Mouse (Mus musculus): ENCODE measurements at regions not wholly inside any gene's neighbourhood (a gene's known extent, or its start where the extent isn't known, plus 50 kb on each side); places are given as distances from the start of the nearest gene placed in this dataset.
A peak's percentile ranks its signal among the peaks of the same experiment; 100 is the strongest.

DNA sequence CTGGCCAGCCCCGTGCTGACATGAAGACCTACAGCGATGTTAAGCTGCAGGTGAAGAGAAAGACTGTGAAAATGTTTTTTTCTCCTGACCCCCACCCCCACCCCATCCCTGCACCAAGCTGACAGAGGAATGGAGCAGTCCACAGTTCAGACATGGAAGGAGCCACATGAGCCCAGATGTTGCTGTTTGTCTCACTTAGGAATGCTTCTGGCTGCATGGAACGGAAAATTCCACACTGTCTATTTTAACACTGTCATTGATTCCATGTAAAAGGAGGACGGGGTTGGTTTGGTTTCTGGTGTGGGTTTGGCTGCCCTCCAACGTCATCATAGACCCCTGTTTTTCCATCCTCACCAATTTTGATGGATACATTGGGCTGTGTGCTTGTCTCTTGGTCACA is 179.3 kb downstream of the Gpat3 start:
- no peaks in the 10 kb centered on the region for H3K4me1 ChIP-seq (ENCODE audit: control insufficient read depth, insufficient read depth, low read length)
- 80% methylated on average over 5 of the region's 5 CpGs for WGBS
- H3K27me3 ChIP-seq (ENCODE audit: control insufficient read depth, insufficient read depth, low read length) = peaks cover 6% of the 10 kb centered on the region
- no peak for ATAC-seq (ENCODE audit: low read depth)
- no peak overlapping the region for H3K4me3 ChIP-seq (ENCODE audit: low read depth, low read length)
- H3K9ac ChIP-seq (replicated peaks; ENCODE audit: low read depth, low read length) = no peak overlapping the region
- no peak overlapping the region for H3K4me2 ChIP-seq (ENCODE audit: low read depth, low read length)
- H3K36me3 ChIP-seq (ENCODE audit: control insufficient read depth, insufficient read depth, low read length) = no peaks in the 10 kb centered on the region
- no peaks in the 10 kb centered on the region for H3K9me3 ChIP-seq (ENCODE audit: control insufficient read depth, low read length)
- H3K27ac ChIP-seq (ENCODE audit: low read depth, low read length) = no peak overlapping the region

DNA sequence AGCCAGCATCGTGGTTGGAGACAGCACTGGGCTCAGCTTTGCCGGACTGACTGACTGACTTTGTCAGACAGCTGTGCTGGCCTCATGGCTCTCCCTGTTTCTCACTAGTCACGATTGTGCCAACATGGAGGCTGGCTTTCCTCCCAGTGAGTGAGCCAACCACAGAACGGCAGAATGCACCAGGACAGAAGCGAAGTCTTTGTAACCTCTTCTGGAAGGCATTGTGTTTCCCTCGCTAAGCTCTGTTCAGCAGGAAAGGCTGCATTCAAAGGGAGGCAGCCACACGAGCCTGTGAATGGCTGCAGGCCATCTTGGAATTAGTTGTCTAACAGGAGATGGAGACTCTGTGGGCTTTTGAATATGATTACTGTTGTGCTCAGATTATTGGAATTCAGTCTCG is 178.3 kb downstream of the Gpat3 start:
- ATAC-seq (ENCODE audit: low read depth) = no peak

DNA sequence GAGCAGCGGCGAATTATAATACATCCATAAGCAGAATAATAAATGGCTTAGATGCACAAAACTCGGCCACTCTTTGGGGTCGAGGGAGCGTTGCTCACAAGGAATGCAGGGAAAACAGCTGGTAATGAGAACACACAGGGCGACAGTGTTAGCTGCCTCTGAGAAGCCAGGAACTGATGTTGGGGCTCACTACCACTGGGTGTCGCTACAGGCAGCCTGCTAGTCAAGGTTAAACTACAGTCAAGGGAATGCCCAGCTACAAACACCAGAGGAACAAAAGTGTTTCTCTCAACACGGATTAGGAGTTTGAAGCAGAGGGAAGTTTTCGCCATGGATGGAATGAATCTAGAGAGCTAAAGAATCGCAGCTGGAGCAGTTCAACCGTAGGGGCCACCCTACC is 175.3 kb downstream of the Gpat3 start:
- WGBS = 8% methylated on average over 11 of the region's 11 CpGs
- Histone ChIP-seq H3K27ac (ENCODE audit: low read depth, low read length) (no peak overlapping the region), H3K9me3 (ENCODE audit: control insufficient read depth, low read length) (no peaks in the 10 kb centered on the region), H3K27me3 (ENCODE audit: control insufficient read depth, insufficient read depth, low read length) (peaks cover 6% of the 10 kb centered on the region), H3K4me3 (ENCODE audit: low read depth, low read length) (no peak overlapping the region), H3K4me2 (ENCODE audit: low read depth, low read length) (no peak overlapping the region), H3K36me3 (ENCODE audit: control insufficient read depth, insufficient read depth, low read length) (no peaks in the 10 kb centered on the region), H3K4me1 (ENCODE audit: control insufficient read depth, insufficient read depth, low read length) (no peaks in the 10 kb centered on the region), H3K9ac (replicated peaks; ENCODE audit: low read depth, low read length) (no peak overlapping the region)
- peak; percentile 82 for ATAC-seq (ENCODE audit: low read depth)

More for the DNA sequence above, 178.3 kb downstream of the Gpat3 start:
- no peak overlapping the region for H3K27ac ChIP-seq (ENCODE audit: low read depth, low read length)
- H3K9me3 ChIP-seq (ENCODE audit: control insufficient read depth, low read length) = no peaks in the 10 kb centered on the region
- no peaks in the 10 kb centered on the region for H3K4me1 ChIP-seq (ENCODE audit: control insufficient read depth, insufficient read depth, low read length)
- no peak overlapping the region for H3K4me3 ChIP-seq (ENCODE audit: low read depth, low read length)
- WGBS = 51% methylated on average over 8 of the region's 8 CpGs
- peaks cover 6% of the 10 kb centered on the region for H3K27me3 ChIP-seq (ENCODE audit: control insufficient read depth, insufficient read depth, low read length)
- no peak overlapping the region for H3K9ac ChIP-seq (replicated peaks; ENCODE audit: low read depth, low read length)
- no peak overlapping the region for H3K4me2 ChIP-seq (ENCODE audit: low read depth, low read length)
- no peaks in the 10 kb centered on the region for H3K36me3 ChIP-seq (ENCODE audit: control insufficient read depth, insufficient read depth, low read length)

DNA sequence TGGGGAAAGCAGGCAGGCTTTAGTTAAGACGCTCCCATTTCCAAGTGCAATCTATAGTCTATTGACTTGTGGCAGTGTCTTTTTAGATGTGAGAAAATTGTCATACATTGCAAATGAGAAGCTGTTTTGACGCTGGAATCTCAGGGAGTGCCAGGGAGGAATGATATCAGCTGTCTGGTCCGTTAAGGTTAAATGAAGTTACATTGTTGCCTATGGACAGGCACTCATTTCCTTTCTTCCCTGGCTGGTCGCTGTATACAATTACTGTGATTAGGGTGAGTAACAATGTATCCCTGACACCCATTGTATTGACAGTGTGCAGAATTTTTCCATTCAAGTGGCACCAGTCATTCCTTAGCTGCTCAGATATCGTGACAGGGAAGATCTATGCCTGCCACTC is 168.3 kb downstream of the Gpat3 start:
- no peak for ATAC-seq (ENCODE audit: low read depth)
- Histone ChIP-seq H3K4me1 (ENCODE audit: control insufficient read depth, insufficient read depth, low read length) (no peaks in the 10 kb centered on the region), H3K27me3 (ENCODE audit: control insufficient read depth, insufficient read depth, low read length) (no peaks in the 10 kb centered on the region; the same call in 1 of the 2 replicates), H3K36me3 (ENCODE audit: control insufficient read depth, insufficient read depth, low read length) (no peaks in the 10 kb centered on the region), H3K4me2 (ENCODE audit: low read depth, low read length) (no peak overlapping the region), H3K9ac (replicated peaks; ENCODE audit: low read depth, low read length) (no peak overlapping the region), H3K27ac (ENCODE audit: low read depth, low read length) (no peak overlapping the region), H3K9me3 (ENCODE audit: control insufficient read depth, low read length) (no peaks in the 10 kb centered on the region), H3K4me3 (ENCODE audit: low read depth, low read length) (no peak overlapping the region)
- WGBS = 66% methylated on average over 5 of the region's 5 CpGs

DNA sequence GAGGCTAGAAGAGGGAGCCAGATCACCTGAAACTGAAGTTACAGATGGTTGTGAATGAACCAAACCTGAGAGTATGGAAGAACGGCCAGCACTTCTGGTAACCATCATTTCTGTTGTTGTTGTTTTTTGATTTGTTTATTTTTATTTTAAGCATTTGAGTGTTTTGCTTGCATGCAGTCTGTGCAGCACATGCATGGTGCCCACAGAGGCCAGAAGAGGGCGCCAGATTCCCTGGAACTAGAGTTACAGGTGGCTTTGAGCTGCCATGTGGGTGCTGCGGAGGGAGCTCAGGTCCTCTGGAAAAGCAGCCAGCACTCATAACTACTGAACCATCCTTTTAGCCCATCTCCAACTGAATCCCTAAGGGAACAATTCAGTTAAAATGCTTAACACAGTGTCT is 159.7 kb downstream of the Gpat3 start:
- no peak overlapping the region for H3K9ac ChIP-seq (replicated peaks; ENCODE audit: low read depth, low read length)

DNA sequence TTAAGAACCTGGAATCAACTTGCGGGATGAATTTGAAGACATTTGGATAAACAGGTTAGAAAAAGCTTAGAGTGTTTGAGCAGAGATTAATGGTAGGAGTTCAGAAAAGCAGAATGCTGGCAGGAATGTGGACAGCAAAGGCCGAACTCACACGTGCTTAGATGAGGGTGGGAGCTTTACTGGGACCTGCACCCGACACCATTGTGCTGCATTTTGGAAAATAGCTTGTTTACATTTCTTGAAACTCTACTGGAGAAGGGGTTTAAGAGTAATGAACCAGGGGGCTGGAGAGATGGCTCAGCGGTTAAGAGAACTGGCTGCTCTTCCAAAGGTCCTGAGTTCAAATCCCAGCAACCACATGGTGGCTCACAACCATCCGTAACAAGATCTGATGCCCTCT is 154.9 kb downstream of the Gpat3 start:
- H3K27me3 ChIP-seq (ENCODE audit: control insufficient read depth, insufficient read depth, low read length) = no peaks in the 10 kb centered on the region
- 92% methylated on average over 6 of the region's 6 CpGs for WGBS
- no peak overlapping the region for H3K4me2 ChIP-seq (ENCODE audit: low read depth, low read length)
- H3K36me3 ChIP-seq (ENCODE audit: control insufficient read depth, insufficient read depth, low read length) = no peaks in the 10 kb centered on the region
- ATAC-seq (ENCODE audit: low read depth) = no peak
- H3K9me3 ChIP-seq (ENCODE audit: control insufficient read depth, low read length) = no peaks in the 10 kb centered on the region
- no peak overlapping the region for H3K27ac ChIP-seq (ENCODE audit: low read depth, low read length)
- no peaks in the 10 kb centered on the region for H3K4me1 ChIP-seq (ENCODE audit: control insufficient read depth, insufficient read depth, low read length)
- no peak overlapping the region for H3K9ac ChIP-seq (replicated peaks; ENCODE audit: low read depth, low read length)
- H3K4me3 ChIP-seq (ENCODE audit: low read depth, low read length) = no peak overlapping the region

More for the DNA sequence above, 159.7 kb downstream of the Gpat3 start:
- Histone ChIP-seq H3K9me3 (ENCODE audit: control insufficient read depth, low read length) (no peaks in the 10 kb centered on the region), H3K4me1 (ENCODE audit: control insufficient read depth, insufficient read depth, low read length) (no peaks in the 10 kb centered on the region), H3K4me3 (ENCODE audit: low read depth, low read length) (no peak overlapping the region), H3K4me2 (ENCODE audit: low read depth, low read length) (no peak overlapping the region), H3K27ac (ENCODE audit: low read depth, low read length) (no peak overlapping the region), H3K36me3 (ENCODE audit: control insufficient read depth, insufficient read depth, low read length) (no peaks in the 10 kb centered on the region), H3K27me3 (ENCODE audit: control insufficient read depth, insufficient read depth, low read length) (no peaks in the 10 kb centered on the region)
- WGBS = 73% methylated on average over 3 of the region's 3 CpGs
- no peak for ATAC-seq (ENCODE audit: low read depth)

DNA sequence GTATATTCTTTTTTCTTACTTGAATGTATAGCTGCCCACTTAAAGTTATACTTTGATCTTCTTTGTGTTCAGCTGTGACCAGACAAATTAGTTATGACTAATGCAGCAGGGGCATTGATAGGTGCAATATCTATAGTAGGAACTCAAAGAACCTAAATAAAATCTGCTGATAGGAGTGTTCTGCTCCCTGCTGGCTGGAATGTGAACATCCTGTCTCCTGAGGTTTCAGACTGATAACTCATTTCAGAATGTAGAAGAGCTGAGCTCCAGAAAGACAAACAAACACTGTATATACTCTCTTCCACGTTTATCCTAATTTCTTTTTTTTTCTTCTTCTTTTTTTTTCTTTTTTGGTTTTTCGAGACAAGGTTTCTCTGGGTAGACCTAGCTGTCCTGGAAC is 146.9 kb downstream of the Gpat3 start:
- no peaks in the 10 kb centered on the region for H3K9me3 ChIP-seq (ENCODE audit: control insufficient read depth, low read length)
- H3K27me3 ChIP-seq (ENCODE audit: control insufficient read depth, insufficient read depth, low read length) = no peaks in the 10 kb centered on the region
- no peak overlapping the region for H3K4me3 ChIP-seq (ENCODE audit: low read depth, low read length)
- no peak for ATAC-seq (ENCODE audit: low read depth)
- H3K36me3 ChIP-seq (ENCODE audit: control insufficient read depth, insufficient read depth, low read length) = no peaks in the 10 kb centered on the region
- no peak overlapping the region for H3K4me2 ChIP-seq (ENCODE audit: low read depth, low read length)
- WGBS = 86% methylated on average over 2 of the region's 2 CpGs
- no peak overlapping the region for H3K27ac ChIP-seq (ENCODE audit: low read depth, low read length)
- H3K4me1 ChIP-seq (ENCODE audit: control insufficient read depth, insufficient read depth, low read length) = no peaks in the 10 kb centered on the region
- H3K9ac ChIP-seq (replicated peaks; ENCODE audit: low read depth, low read length) = no peak overlapping the region

DNA sequence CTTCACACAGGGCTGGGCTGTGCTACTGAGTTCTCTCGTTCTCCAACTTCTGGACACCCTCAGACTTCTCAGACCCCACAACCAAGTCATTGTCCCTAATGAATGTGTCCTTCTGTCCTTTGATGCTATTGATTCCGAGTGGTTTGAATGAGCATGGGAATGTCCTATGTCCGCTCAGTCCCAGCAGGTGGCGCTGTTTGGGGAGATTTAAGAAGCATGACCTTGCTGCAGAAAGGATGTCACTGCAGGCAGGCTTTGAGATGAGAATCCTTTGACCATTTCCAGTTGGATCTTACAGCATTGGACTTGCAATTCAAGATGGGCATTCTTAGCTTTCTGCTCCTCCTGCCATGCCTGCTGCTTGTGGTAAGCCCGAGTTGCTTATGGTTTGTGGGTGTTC is 146.1 kb downstream of the Gpat3 start:
- H3K9ac ChIP-seq (replicated peaks; ENCODE audit: low read depth, low read length) = no peak overlapping the region
- H3K27ac ChIP-seq (ENCODE audit: low read depth, low read length) = no peak overlapping the region
- H3K4me3 ChIP-seq (ENCODE audit: low read depth, low read length) = no peak overlapping the region
- H3K4me1 ChIP-seq (ENCODE audit: control insufficient read depth, insufficient read depth, low read length) = no peaks in the 10 kb centered on the region
- no peaks in the 10 kb centered on the region for H3K36me3 ChIP-seq (ENCODE audit: control insufficient read depth, insufficient read depth, low read length)
- no peak overlapping the region for H3K4me2 ChIP-seq (ENCODE audit: low read depth, low read length)
- no peak for ATAC-seq (ENCODE audit: low read depth)
- 18% methylated on average over 5 of the region's 5 CpGs for WGBS
- no peaks in the 10 kb centered on the region for H3K27me3 ChIP-seq (ENCODE audit: control insufficient read depth, insufficient read depth, low read length)
- H3K9me3 ChIP-seq (ENCODE audit: control insufficient read depth, low read length) = no peaks in the 10 kb centered on the region

DNA sequence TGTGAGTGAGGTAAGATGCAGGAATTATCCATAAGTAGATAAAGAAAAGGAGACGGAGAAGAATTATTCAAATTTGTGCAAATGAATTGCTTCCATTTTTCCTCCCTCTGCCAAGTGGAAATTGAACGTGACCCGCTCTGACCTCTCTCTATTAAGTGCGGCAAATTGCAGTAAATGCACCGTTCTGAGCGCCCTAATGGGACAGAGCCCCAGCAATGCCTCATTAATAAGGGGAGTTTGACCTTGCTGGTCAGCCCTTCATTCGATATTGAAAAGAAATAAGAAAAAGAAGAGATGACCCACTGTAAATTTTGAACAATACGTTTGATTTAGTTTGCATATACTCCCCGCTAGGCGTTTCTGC is 137.0 kb downstream of the Gpat3 start:
- Histone ChIP-seq H3K27ac (ENCODE audit: low read depth, low read length) (no peak overlapping the region), H3K4me3 (ENCODE audit: low read depth, low read length) (no peak overlapping the region), H3K9me3 (ENCODE audit: control insufficient read depth, low read length) (no peaks in the 10 kb centered on the region), H3K27me3 (ENCODE audit: control insufficient read depth, insufficient read depth, low read length) (no peaks in the 10 kb centered on the region), H3K4me1 (ENCODE audit: control insufficient read depth, insufficient read depth, low read length) (peaks cover 4% of the 10 kb centered on the region; the same call in 1 of the 2 replicates), H3K4me2 (ENCODE audit: low read depth, low read length) (peak overlapping the region; percentile 23; the same call in 1 of the 2 replicates), H3K36me3 (ENCODE audit: control insufficient read depth, insufficient read depth, low read length) (no peaks in the 10 kb centered on the region), H3K9ac (replicated peaks; ENCODE audit: low read depth, low read length) (no peak overlapping the region)
- no peak for ATAC-seq (ENCODE audit: low read depth)
- WGBS = 26% methylated on average over 10 of the region's 10 CpGs

All from neural tube, embryonic 14.5 days (tissue).